ENCODE assay signal across 11 mouse cellular contexts in genomic region chr17:27941698-27942097, GRCm38 (mm10). TPM values are rescaled to one million over a fixed set of nuclear protein-coding genes. Genes with fewer than 3 reads are reported as not detected.
DNase-seq lines count a peak whose midpoint lies in the region; TF ChIP-seq lines count a peak whose summit lies in the region.
"Had no signal": no experiment of that assay in that cellular context is flagged by ENCODE, and none has a peak within 500 bp of the region (broad histone marks: within the 10 kb centered on the region; RNA-seq: fewer than 3 reads in every experiment).

No protein-coding gene starts in this region.

- H3K27ac ChIP-seq in layer of hippocampus, adult 2 months: no peak overlapping the region
- peak overlapping the region; percentile 78; the same call in 1 of the 2 replicates for H3K27ac ChIP-seq in limb, embryonic 10.5 days
- no peak overlapping the region for H3K27ac ChIP-seq in embryonic facial prominence, embryonic 10.5 days (replicated peaks)
- H3K27ac ChIP-seq: hindbrain, embryonic 14.5 days; left cerebral cortex, adult 2 months had no signal

- TF ChIP-seq CTCF in layer of hippocampus, adult 2 months (conservative IDR thresholded peaks at IDR 0.05): peak; percentile 12; the same call in 1 of the 2 replicates

- no peaks in the 10 kb centered on the region for H3K9me3 ChIP-seq in limb, embryonic 10.5 days (replicated peaks)
- H3K9me3 ChIP-seq in embryonic facial prominence, embryonic 10.5 days: no peaks in the 10 kb centered on the region

- DNase-seq in adrenal gland, adult 2 months: peak; percentile 32
- no peak for DNase-seq in adrenal gland, postnatal 14 days
- DNase-seq in layer of hippocampus, adult 2 months (ENCODE audit: low spot score in 2 of 2): no peak
- no peak for DNase-seq in layer of hippocampus, adult 18-20 months (ENCODE audit: low spot score in 2 of 2)
- DNase-seq in cerebellum, adult 11 months: peak; percentile 38
- DNase-seq in limb, embryonic 10.5 days (ENCODE audit: low spot score): no peak
- DNase-seq in embryonic facial prominence, embryonic 10.5 days (ENCODE audit: low spot score): no peak
- DNase-seq in Muller cell, postnatal 12 days (ENCODE audit: inconsistent ontology term): no peak
- DNase-seq: kidney, adult 11 months had no signal

- 74% methylated on average over 2 of the region's 2 CpGs for WGBS in limb, embryonic 10.5 days
- 74% methylated on average over 2 of the region's 2 CpGs for WGBS in embryonic facial prominence, embryonic 10.5 days

- H3K4me3 ChIP-seq in layer of hippocampus, adult 2 months: no peak overlapping the region
- H3K4me3 ChIP-seq in limb, embryonic 10.5 days: no peak overlapping the region
- no peak overlapping the region for H3K4me3 ChIP-seq in embryonic facial prominence, embryonic 10.5 days
- H3K4me3 ChIP-seq: left cerebral cortex, adult 2 months had no signal

- peaks cover 67% of the 10 kb centered on the region for H3K4me1 ChIP-seq in limb, embryonic 10.5 days
- H3K4me1 ChIP-seq in embryonic facial prominence, embryonic 10.5 days: peaks cover 46% of the 10 kb centered on the region

- no peaks in the 10 kb centered on the region for H3K27me3 ChIP-seq in limb, embryonic 10.5 days (ENCODE audit: low read depth, poor library complexity, severe bottlenecking)
- H3K27me3 ChIP-seq in embryonic facial prominence, embryonic 10.5 days (replicated peaks; ENCODE audit: low read depth, poor library complexity, severe bottlenecking): no peaks in the 10 kb centered on the region

- no peaks in the 10 kb centered on the region for H3K36me3 ChIP-seq in limb, embryonic 10.5 days
- H3K36me3 ChIP-seq in embryonic facial prominence, embryonic 10.5 days (replicated peaks): no peaks in the 10 kb centered on the region

RNA-seq across cellular contexts. Expression of gene Taf11, which starts 32.1 kb away (rescaled TPM):
- 10 to 100 TPM; 17.7 to 30.9 TPM for total RNA-seq in adrenal gland, adult 2 months (2021)
- polyA plus RNA-seq in adrenal gland, adult 2 months (2012; rRNA removed): 7.4 and 8.3 TPM in 2 replicates
- total RNA-seq in adrenal gland, postnatal 14 days (2021): 26.2 and 28.4 TPM in 2 replicates
- total RNA-seq in layer of hippocampus, adult 2 months (2021): 10 to 100 TPM; 41.3 to 45.0 TPM
- total RNA-seq in layer of hippocampus, adult 18-20 months (2021): 10 to 100 TPM; 38.7 to 41.5 TPM
- polyA plus RNA-seq in limb, embryonic 10.5 days (2016; fragmentation: Nextera tagmentation; extraction: Ambion mirVana): 92.8 and 93.9 TPM in 2 replicates
- polyA plus RNA-seq in embryonic facial prominence, embryonic 10.5 days (2016; fragmentation: Nextera tagmentation; extraction: Ambion mirVana): 87.5 and 96.2 TPM in 2 replicates

RNA-seq across cellular contexts. Expression of gene Anks1, which starts 32.6 kb away (rescaled TPM):
- 10 to 100 TPM; 23.5 to 24.9 TPM for total RNA-seq in adrenal gland, adult 2 months (2021)
- polyA plus RNA-seq in adrenal gland, adult 2 months (2012; rRNA removed): 41.3 and 44.8 TPM in 2 replicates
- 25.7 and 31.8 TPM in 2 replicates for total RNA-seq in adrenal gland, postnatal 14 days (2021)
- 10 to 100 TPM; 35.6 to 42.0 TPM for total RNA-seq in layer of hippocampus, adult 2 months (2021)
- total RNA-seq in layer of hippocampus, adult 18-20 months (2021): 10 to 100 TPM; 37.2 to 41.4 TPM
- 13.3 and 15.5 TPM in 2 replicates for polyA plus RNA-seq in limb, embryonic 10.5 days (2016; fragmentation: Nextera tagmentation; extraction: Ambion mirVana)
- 18.0 and 19.4 TPM in 2 replicates for polyA plus RNA-seq in embryonic facial prominence, embryonic 10.5 days (2016; fragmentation: Nextera tagmentation; extraction: Ambion mirVana)

Comparison
In these comparisons a context has a peak if more than half of its experiments do, and no peak if none do; other contexts are left out.
1. DNase-seq: peak in adrenal gland, adult 2 months (single experiment) and cerebellum, adult 11 months (single experiment); none in adrenal gland, postnatal 14 days (single experiment), layer of hippocampus, adult 2 months (0 of 2), layer of hippocampus, adult 18-20 months (0 of 2), limb, embryonic 10.5 days (single experiment), embryonic facial prominence, embryonic 10.5 days (single experiment) and Muller cell, postnatal 12 days (single experiment).